Mouse (Mus musculus) E14TG2a.4 (cell line): ENCODE data around the gene Parp8.

Experiments
- CTCF ChIP-seq: conservative IDR thresholded peaks from 2 replicates; pipeline ENCODE4 v1.5.1; 2014; ENCODE audit warnings: low read length
- NANOG ChIP-seq: IDR thresholded peaks from 2 replicates; pipeline ENCODE4 v1.6.1; 2014; ENCODE audit warnings: borderline replicate concordance, low read length, mixed read lengths
- POU5F1 ChIP-seq: IDR thresholded peaks from 2 replicates; pipeline ENCODE4 v1.6.1; 2014; ENCODE audit warnings: low read length, borderline replicate concordance

DNA sequence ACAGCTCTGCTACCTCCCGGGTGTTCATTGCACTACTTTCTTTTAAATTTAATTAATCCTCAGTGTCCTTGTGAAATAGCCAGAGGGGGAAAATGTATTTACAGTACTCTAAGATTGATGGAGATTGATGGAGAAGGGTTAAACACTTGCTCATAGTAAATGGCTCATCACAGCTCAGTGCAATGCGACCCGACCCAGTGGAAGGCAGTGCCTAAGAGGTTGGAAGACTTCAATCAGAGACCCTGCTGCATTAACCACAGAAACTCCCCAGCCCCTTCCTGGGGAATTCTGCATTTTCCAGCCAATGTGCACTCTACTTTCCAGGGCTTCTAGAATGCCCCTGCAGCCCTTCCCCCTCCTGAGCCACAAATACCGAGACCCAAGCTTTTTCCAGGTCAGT is 18.7 kb downstream of the Parp8 start:
- TF ChIP-seq NANOG (no peak), CTCF (no peak), POU5F1 (no peak)
